Mouse (Mus musculus): ENCODE measurements around the gene Pip4k2b. TPM values are rescaled to one million over a fixed set of nuclear protein-coding genes. Genes with fewer than 3 reads are reported as not detected.

Gene Pip4k2b
- total and polyA plus RNA-seq, 3 experiments = 23.3 to 44.0 (median 30.8) TPM

DNA sequence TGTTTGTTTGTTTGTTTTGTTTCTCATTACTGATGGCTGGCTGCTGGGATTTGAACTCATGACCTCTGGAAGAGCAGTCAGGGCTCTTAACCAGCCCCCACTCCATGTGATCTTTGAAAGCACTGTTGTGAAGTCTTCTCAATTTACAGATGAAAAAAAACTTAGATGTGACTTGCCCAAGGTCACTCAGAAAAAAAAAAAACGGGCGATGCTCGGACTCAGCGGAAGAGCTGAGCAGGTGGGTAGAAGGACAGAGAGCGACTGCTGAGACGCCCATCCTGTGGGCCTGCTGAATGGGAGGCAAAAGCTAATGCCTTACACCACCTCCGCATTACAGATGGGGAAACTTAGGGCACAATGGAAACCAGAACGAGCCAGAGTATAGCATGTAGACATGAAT is 47.8 kb downstream of the Pip4k2b start:
- TF ChIP-seq MEF2A (IDR thresholded peaks at IDR 0.05; ENCODE audit: borderline replicate concordance, low read depth, low read length) = no peak
- TF ChIP-seq RCOR1 (conservative IDR thresholded peaks at IDR 0.05; ENCODE audit: low read depth, low read length) = no peak
- TF ChIP-seq MYC (IDR thresholded peaks at IDR 0.05; ENCODE audit: low read depth, low read length) = no peak
- TF ChIP-seq E2F4 (IDR thresholded peaks at IDR 0.05; ENCODE audit: insufficient replicate concordance, low read depth, low read length) = no peak
- TF ChIP-seq SIN3A (IDR thresholded peaks at IDR 0.05; ENCODE audit: low read length) = no peak
- TF ChIP-seq POLR2A (IDR thresholded peaks at IDR 0.05; ENCODE audit: low read depth, low read length) = no peak
- TF ChIP-seq UBTF (IDR thresholded peaks at IDR 0.05; ENCODE audit: low read depth, low read length) = no peak
- no peak for TF ChIP-seq ZNF384 (IDR thresholded peaks at IDR 0.05; ENCODE audit: low read depth, low read length)
- TF ChIP-seq KAT2A (IDR thresholded peaks at IDR 0.05; ENCODE audit: insufficient replicate concordance, low read length) = no peak
- no peak for TF ChIP-seq ELF1 (IDR thresholded peaks at IDR 0.05; ENCODE audit: low read depth, low read length)
- TF ChIP-seq CHD2 (IDR thresholded peaks at IDR 0.05; ENCODE audit: low read length) = no peak
- TF ChIP-seq CHD1 (IDR thresholded peaks at IDR 0.05; ENCODE audit: low read depth, low read length) = no peak
- no peak for TF ChIP-seq ZC3H11A (IDR thresholded peaks at IDR 0.05; ENCODE audit: low read depth, low read length)
- TF ChIP-seq ZMIZ1 (IDR thresholded peaks at IDR 0.05; ENCODE audit: low read depth, low read length) = no peak
- no peak for TF ChIP-seq USF2 (conservative IDR thresholded peaks at IDR 0.05; ENCODE audit: low read depth, low read length)
- no peak for TF ChIP-seq GABPA (IDR thresholded peaks at IDR 0.05; ENCODE audit: insufficient replicate concordance, low read depth, low read length)
- TF ChIP-seq PAX5 (IDR thresholded peaks at IDR 0.05; ENCODE audit: low read length) = no peak
- TF ChIP-seq ZKSCAN1 (IDR thresholded peaks at IDR 0.05; ENCODE audit: borderline replicate concordance, low read depth, low read length) = no peak
- no peak for TF ChIP-seq MAX (IDR thresholded peaks at IDR 0.05; ENCODE audit: low read length)
- no peak for TF ChIP-seq HCFC1 (IDR thresholded peaks at IDR 0.05; ENCODE audit: low read depth, low read length)
- H3K9ac ChIP-seq (ENCODE audit: insufficient read depth, low read depth) = no peak overlapping the region
- in situ Hi-C loops (cut with MboI; ENCODE audit: low pct_ligation_motif_present, low pct_unique_long_range_greater_than_20kb, low sequenced_read_pairs) = loop anchor here (5.0 kb wide), 1 partner anchor 64 kb away; no protein-coding TSS in a partner anchor
- no peaks in the 10 kb centered on the region; the same call in 1 of the 2 replicates for H3K79me2 ChIP-seq (replicated peaks; ENCODE audit: control insufficient read depth, extremely low read depth, insufficient read depth, poor library complexity, severe bottlenecking)
- dilution Hi-C loops (cut with MboI; ENCODE audit: extremely low pct_ligation_motif_present, extremely low pct_unique_long_range_greater_than_20kb, low sequenced_read_pairs) = no loop called here
- H3K27me3 ChIP-seq (replicated peaks) = peaks cover 16% of the 10 kb centered on the region
- no peaks in the 10 kb centered on the region for H3K9me3 ChIP-seq (replicated peaks; ENCODE audit: low read length)
- no peak overlapping the region for H3K4me3 ChIP-seq (replicated peaks in 1 of 3; ENCODE audit: low read depth in 2 of 3, low read length in 2 of 3, poor library complexity in 1 of 3)
- no peak overlapping the region for H3K27ac ChIP-seq (ENCODE audit: insufficient read depth, low read depth)
- no peak overlapping the region for H3K4me2 ChIP-seq (ENCODE audit: insufficient read depth, low read depth, poor library complexity, severe bottlenecking)
- peaks cover 17 to 30% of the 10 kb centered on the region in 2 experiments for H3K36me3 ChIP-seq (replicated peaks in 1 of 2; ENCODE audit: control insufficient read depth in 1 of 2, insufficient read depth in 1 of 2, low read length in 1 of 2)
- DNase-seq (ENCODE audit: extremely low read depth) = no peak
- peaks cover 8 to 35% of the 10 kb centered on the region in 2 experiments for H3K4me1 ChIP-seq (ENCODE audit: control insufficient read depth in 1 of 2, insufficient read depth in 2 of 2)

- dilution Hi-C loops (cut with MboI; ENCODE audit: extremely low pct_ligation_motif_present, extremely low pct_unique_long_range_greater_than_20kb, low sequenced_read_pairs) (no loop called here), in situ Hi-C loops (cut with MboI; ENCODE audit: low pct_ligation_motif_present, low pct_unique_long_range_greater_than_20kb, low sequenced_read_pairs) (loop anchor here (5.0 kb wide), 1 partner anchor 64 kb away; no protein-coding TSS in a partner anchor)
- H3K27ac ChIP-seq (ENCODE audit: insufficient read depth, low read depth) = no peak overlapping the region
- no peaks in the 10 kb centered on the region; the same call in 1 of the 2 replicates for H3K79me2 ChIP-seq (replicated peaks; ENCODE audit: control insufficient read depth, extremely low read depth, insufficient read depth, poor library complexity, severe bottlenecking)
- H3K27me3 ChIP-seq (replicated peaks) = peaks cover 8% of the 10 kb centered on the region
- peaks cover 25 to 39% of the 10 kb centered on the region in 2 experiments for H3K36me3 ChIP-seq (replicated peaks in 1 of 2; ENCODE audit: control insufficient read depth in 1 of 2, insufficient read depth in 1 of 2, low read length in 1 of 2)
- H3K4me2 ChIP-seq (ENCODE audit: insufficient read depth, low read depth, poor library complexity, severe bottlenecking) = no peak overlapping the region
- TF ChIP-seq PAX5 (IDR thresholded peaks at IDR 0.05; ENCODE audit: low read length) (no peak), SMC3 (IDR thresholded peaks at IDR 0.05; ENCODE audit: low read depth, low read length) (no peak), CHD2 (IDR thresholded peaks at IDR 0.05; ENCODE audit: low read length) (no peak), MAZ (IDR thresholded peaks at IDR 0.05; ENCODE audit: low read depth, low read length) (no peak), TBP (conservative IDR thresholded peaks at IDR 0.05; ENCODE audit: low read depth, low read length) (no peak), KAT2A (IDR thresholded peaks at IDR 0.05; ENCODE audit: insufficient replicate concordance, low read length) (no peak), POLR2AphosphoS2 (IDR thresholded peaks at IDR 0.05; ENCODE audit: low read depth, low read length) (no peak), MAX (IDR thresholded peaks at IDR 0.05; ENCODE audit: low read length) (no peak), RAD21 (IDR thresholded peaks at IDR 0.05; ENCODE audit: low read depth, low read length) (no peak), MYC (IDR thresholded peaks at IDR 0.05; ENCODE audit: low read depth, low read length) (no peak), IRF4 (IDR thresholded peaks at IDR 0.05; ENCODE audit: low read depth, low read length) (no peak), ETS1 (conservative IDR thresholded peaks at IDR 0.05; ENCODE audit: low read depth, low read length) (no peak), ZKSCAN1 (IDR thresholded peaks at IDR 0.05; ENCODE audit: borderline replicate concordance, low read depth, low read length) (no peak), JUND (conservative IDR thresholded peaks at IDR 0.05; ENCODE audit: low read depth, low read length) (no peak), HCFC1 (IDR thresholded peaks at IDR 0.05; ENCODE audit: low read depth, low read length) (no peak), ELF1 (IDR thresholded peaks at IDR 0.05; ENCODE audit: low read depth, low read length) (no peak), CTCF (conservative IDR thresholded peaks at IDR 0.05 in 1 of 2, IDR thresholded peaks at IDR 0.05 in 1 of 2; ENCODE audit: low read depth in 2 of 2, low read length in 2 of 2) (no peak)
- H3K9me3 ChIP-seq (replicated peaks; ENCODE audit: low read length) = no peaks in the 10 kb centered on the region
- no peak overlapping the region for H3K9ac ChIP-seq (ENCODE audit: insufficient read depth, low read depth)
- H3K4me3 ChIP-seq (replicated peaks in 1 of 3; ENCODE audit: low read depth in 2 of 3, low read length in 2 of 3, poor library complexity in 1 of 3) = no peak overlapping the region
- H3K4me1 ChIP-seq (ENCODE audit: control insufficient read depth in 1 of 2, insufficient read depth in 2 of 2) = peaks cover 6 to 27% of the 10 kb centered on the region in 2 experiments; a peak in 3 of 4 replicates
- DNase-seq (ENCODE audit: extremely low read depth) = no peak
These were observed 48.6 kb downstream of the Pip4k2b start for GRCm38 (mm10) chr11:97695712-97696401.
